Mouse (Mus musculus): ENCODE data around the gene Tmem151a. TPM values are rescaled to one million over a fixed set of nuclear protein-coding genes. Genes with fewer than 3 reads are reported as not detected.

Tmem151a gene
- polyA plus RNA-seq, 1 experiment = 0.69 TPM

GRCm38 (mm10) chr19:5067867-5068569 is 17.3 kb downstream of the Tmem151a start, which contains the start of gene Cd248:
TSS of gene Cd248 (plus strand) at chr19:5068078.
- WGBS = 5% methylated on average over 50 of the region's 56 CpGs
- DNase-seq (ENCODE audit: low read depth in 1 of 2, low spot score in 2 of 2) = no peak
- peaks cover 6% of the 10 kb centered on the region for H3K4me1 ChIP-seq (ENCODE audit: control insufficient read depth, insufficient read depth, insufficient read length)
- peak within 1 kb of the TSS; percentile 25; the same call in 1 of the 2 replicates for H3K4me3 ChIP-seq (ENCODE audit: extremely low read depth, insufficient read depth, insufficient read length)
- no peaks in the 10 kb centered on the region for H3K36me3 ChIP-seq (ENCODE audit: control insufficient read depth, insufficient read depth, low read length)
- no peak for TF ChIP-seq CTCF (IDR thresholded peaks at IDR 0.05; ENCODE audit: extremely low read depth, insufficient read depth, insufficient read length, insufficient replicate concordance)
- TF ChIP-seq POLR2A (IDR thresholded peaks at IDR 0.05; ENCODE audit: low read depth, low read length) = no peak
- H3K27ac ChIP-seq (ENCODE audit: insufficient read depth, low read length) = 0 out of 2 replicates have a peak within 1 kb of the TSS, but pooled peaks have one; percentile 16
- peaks cover 12% of the 10 kb centered on the region for H3K27me3 ChIP-seq (ENCODE audit: control insufficient read depth, insufficient read depth, low read length)

- H3K27me3 ChIP-seq (ENCODE audit: control insufficient read depth, insufficient read depth, low read length) = peaks cover 12% of the 10 kb centered on the region
- WGBS = 12% methylated on average over 15 of the region's 15 CpGs
- H3K4me3 ChIP-seq (ENCODE audit: extremely low read depth, insufficient read depth, insufficient read length) = no peak overlapping the region
These were observed 18.1 kb downstream of the Tmem151a start for GRCm38 (mm10) chr19:5067040-5067799.

DNA sequence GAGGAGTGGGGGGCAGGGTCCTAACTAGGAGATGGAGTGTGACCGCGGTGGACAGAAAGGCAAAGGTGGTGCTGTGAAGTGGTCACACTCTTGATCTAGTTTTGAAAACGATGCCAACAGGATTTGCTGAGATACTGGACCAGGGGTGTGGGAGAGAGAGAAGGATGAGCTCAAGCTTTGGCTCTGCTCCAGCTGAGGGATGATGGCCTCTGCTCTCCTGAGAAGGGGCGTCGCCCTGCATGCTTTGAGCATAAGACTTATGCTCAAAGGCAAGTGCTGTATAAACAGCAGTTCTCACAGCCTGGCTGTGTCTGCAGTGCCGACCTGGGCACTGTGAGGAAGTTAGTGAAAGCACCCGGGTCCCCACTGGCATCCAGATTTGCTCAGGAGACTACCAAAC is 20.2 kb downstream of the Tmem151a start:
- Histone ChIP-seq H3K27me3 (ENCODE audit: control insufficient read depth, insufficient read depth, low read length) (peaks cover 12% of the 10 kb centered on the region), H3K4me3 (ENCODE audit: extremely low read depth, insufficient read depth, insufficient read length) (no peak overlapping the region), H3K27ac (ENCODE audit: insufficient read depth, low read length) (no peak overlapping the region), H3K36me3 (ENCODE audit: control insufficient read depth, insufficient read depth, low read length) (no peaks in the 10 kb centered on the region), H3K4me1 (ENCODE audit: control insufficient read depth, insufficient read depth, insufficient read length) (peaks cover 6% of the 10 kb centered on the region)
- DNase-seq (ENCODE audit: low read depth in 1 of 2, low spot score in 2 of 2) = no peak
- TF ChIP-seq POLR2A (IDR thresholded peaks at IDR 0.05; ENCODE audit: low read depth, low read length) = no peak
- TF ChIP-seq CTCF (IDR thresholded peaks at IDR 0.05; ENCODE audit: extremely low read depth, insufficient read depth, insufficient read length, insufficient replicate concordance) = no peak
- 61% methylated on average over 7 of the region's 7 CpGs for WGBS

More at GRCm38 (mm10) chr19:5067040-5067799, 18.1 kb downstream of the Tmem151a start:
- TF ChIP-seq POLR2A (IDR thresholded peaks at IDR 0.05; ENCODE audit: low read depth, low read length) = no peak
- TF ChIP-seq CTCF (IDR thresholded peaks at IDR 0.05; ENCODE audit: extremely low read depth, insufficient read depth, insufficient read length, insufficient replicate concordance) = no peak
- no peaks in the 10 kb centered on the region for H3K36me3 ChIP-seq (ENCODE audit: control insufficient read depth, insufficient read depth, low read length)
- H3K27ac ChIP-seq (ENCODE audit: insufficient read depth, low read length) = 0 out of 2 replicates have a peak overlapping the region, but pooled peaks have one; percentile 16
- H3K4me1 ChIP-seq (ENCODE audit: control insufficient read depth, insufficient read depth, insufficient read length) = peaks cover 6% of the 10 kb centered on the region
- no peak for DNase-seq (ENCODE audit: low read depth in 1 of 2, low spot score in 2 of 2)

GRCm38 (mm10) chr19:5062446-5062845 is 22.9 kb downstream of the Tmem151a start:
- 86% methylated on average over 6 of the region's 6 CpGs for WGBS
- no peak overlapping the region for H3K27ac ChIP-seq (ENCODE audit: insufficient read depth, low read length)
- peaks cover 2% of the 10 kb centered on the region; the same call in 1 of the 2 replicates for H3K27me3 ChIP-seq (ENCODE audit: control insufficient read depth, insufficient read depth, low read length)
- H3K4me3 ChIP-seq (ENCODE audit: extremely low read depth, insufficient read depth, insufficient read length) = no peak overlapping the region
- H3K4me1 ChIP-seq (ENCODE audit: control insufficient read depth, insufficient read depth, insufficient read length) = peaks cover 2% of the 10 kb centered on the region; the same call in 1 of the 2 replicates
- no peak for DNase-seq (ENCODE audit: low read depth in 1 of 2, low spot score in 2 of 2)
- H3K36me3 ChIP-seq (ENCODE audit: control insufficient read depth, insufficient read depth, low read length) = no peaks in the 10 kb centered on the region
- TF ChIP-seq POLR2A (IDR thresholded peaks at IDR 0.05; ENCODE audit: low read depth, low read length) (no peak), CTCF (IDR thresholded peaks at IDR 0.05; ENCODE audit: extremely low read depth, insufficient read depth, insufficient read length, insufficient replicate concordance) (no peak)

GRCm38 (mm10) chr19:5062041-5062440 is 23.3 kb downstream of the Tmem151a start:
- Histone ChIP-seq H3K36me3 (ENCODE audit: control insufficient read depth, insufficient read depth, low read length) (no peaks in the 10 kb centered on the region), H3K4me3 (ENCODE audit: extremely low read depth, insufficient read depth, insufficient read length) (no peak overlapping the region), H3K4me1 (ENCODE audit: control insufficient read depth, insufficient read depth, insufficient read length) (peaks cover 2% of the 10 kb centered on the region; the same call in 1 of the 2 replicates), H3K27me3 (ENCODE audit: control insufficient read depth, insufficient read depth, low read length) (peaks cover under 1% of the 10 kb centered on the region; the same call in 1 of the 2 replicates), H3K27ac (ENCODE audit: insufficient read depth, low read length) (no peak overlapping the region)
- 76% methylated on average over 5 of the region's 5 CpGs for WGBS
- no peak for DNase-seq (ENCODE audit: low read depth in 1 of 2, low spot score in 2 of 2)
- no peak for TF ChIP-seq POLR2A (IDR thresholded peaks at IDR 0.05; ENCODE audit: low read depth, low read length)
- TF ChIP-seq CTCF (IDR thresholded peaks at IDR 0.05; ENCODE audit: extremely low read depth, insufficient read depth, insufficient read length, insufficient replicate concordance) = no peak

DNA sequence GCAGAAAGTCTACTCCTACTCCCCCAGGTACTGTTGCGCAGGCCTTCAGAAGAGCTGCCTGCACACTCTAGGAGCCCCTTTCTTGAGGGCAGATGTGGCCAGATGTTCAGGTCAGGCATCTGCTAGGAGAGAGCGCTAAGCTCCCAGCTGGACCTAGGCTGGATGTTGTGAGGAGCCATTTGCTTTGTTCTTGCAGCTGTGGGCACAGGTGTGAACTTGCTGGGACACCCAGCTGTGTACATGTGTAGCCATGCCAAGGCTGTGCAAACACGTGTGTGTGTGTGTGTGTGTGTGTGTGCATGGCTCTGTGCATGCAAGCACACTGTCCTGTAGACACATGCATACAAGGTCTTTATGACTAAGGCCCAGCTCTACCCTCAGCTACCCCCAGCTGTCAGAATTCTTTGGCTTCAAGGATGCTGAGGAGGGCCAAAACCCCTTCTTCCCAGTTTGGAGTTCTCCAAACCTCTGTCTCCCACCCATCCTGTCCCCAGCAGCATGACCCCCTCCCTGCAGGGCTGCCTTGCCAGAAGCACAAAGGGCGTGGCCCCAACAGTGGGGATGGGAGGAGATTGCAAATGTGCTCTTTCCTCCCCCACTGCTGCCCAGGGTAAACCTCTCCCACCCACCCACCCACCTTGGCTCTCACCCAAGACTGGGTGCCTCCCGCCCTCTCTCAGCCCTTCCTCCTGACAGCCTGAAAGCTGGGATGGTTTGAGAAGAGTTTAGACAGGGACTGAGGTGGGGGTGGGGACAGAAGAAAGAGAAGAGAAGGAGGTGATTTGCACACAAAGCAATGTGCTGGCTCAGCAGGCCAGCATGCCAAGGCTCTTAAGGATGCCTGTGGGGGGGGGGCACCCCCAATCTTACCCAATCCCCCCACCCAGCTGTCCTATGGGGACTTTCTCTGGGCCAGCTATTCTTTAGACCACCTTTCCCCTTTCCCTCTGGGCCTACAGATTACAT is 24.7 kb downstream of the Tmem151a start:
- peaks cover 2% of the 10 kb centered on the region; the same call in 1 of the 2 replicates for H3K4me1 ChIP-seq (ENCODE audit: control insufficient read depth, insufficient read depth, insufficient read length)
- H3K36me3 ChIP-seq (ENCODE audit: control insufficient read depth, insufficient read depth, low read length) = no peaks in the 10 kb centered on the region
- H3K27me3 ChIP-seq (ENCODE audit: control insufficient read depth, insufficient read depth, low read length) = no peaks in the 10 kb centered on the region
- TF ChIP-seq CTCF (IDR thresholded peaks at IDR 0.05; ENCODE audit: extremely low read depth, insufficient read depth, insufficient read length, insufficient replicate concordance) (no peak), POLR2A (IDR thresholded peaks at IDR 0.05; ENCODE audit: low read depth, low read length) (no peak)
- no peak for DNase-seq (ENCODE audit: low read depth in 1 of 2, low spot score in 2 of 2)
- no peak overlapping the region for H3K4me3 ChIP-seq (ENCODE audit: extremely low read depth, insufficient read depth, insufficient read length)
- 77% methylated on average over 5 of the region's 5 CpGs for WGBS
- no peak overlapping the region for H3K27ac ChIP-seq (ENCODE audit: insufficient read depth, low read length)

Measured in spleen, adult 2 months (tissue).